Mouse (Mus musculus): ENCODE results near the gene Slc38a8. TPM values are rescaled to one million over a fixed set of nuclear protein-coding genes. Genes with fewer than 3 reads are reported as not detected.

Gene Slc38a8
- total and polyA plus RNA-seq, 3 experiments: not detected

GRCm38 (mm10) chr8:119436331-119436730, 65.2 kb downstream of the Slc38a8 start:
- H3K79me2 ChIP-seq (ENCODE audit: control insufficient read depth, insufficient read depth, low read length, poor library complexity): no peaks in the 10 kb centered on the region
- H3K27me3 ChIP-seq (ENCODE audit: control insufficient read depth in 1 of 2, insufficient read depth in 2 of 2, low read length in 2 of 2): no peaks in the 10 kb centered on the region
- no peak overlapping the region for H3K4me3 ChIP-seq (ENCODE audit: control insufficient read depth in 1 of 2, insufficient read depth in 1 of 2, low read depth in 2 of 2, low read length in 2 of 2)
- no peak for DNase-seq (ENCODE audit: low read depth, low spot score)
- TF ChIP-seq TBP (IDR thresholded peaks at IDR 0.05; ENCODE audit: low read depth, low read length) (no peak), USF1 (IDR thresholded peaks at IDR 0.05; ENCODE audit: low read depth, low read length) (no peak), SMC3 (IDR thresholded peaks at IDR 0.05; ENCODE audit: low read depth, low read length) (no peak), KAT2A (conservative IDR thresholded peaks at IDR 0.05; ENCODE audit: low read depth, low read length) (no peak), ETS1 (IDR thresholded peaks at IDR 0.05; ENCODE audit: low read depth, low read length) (no peak), ZMIZ1 (IDR thresholded peaks at IDR 0.05; ENCODE audit: low read depth, low read length) (no peak), BHLHE40 (IDR thresholded peaks at IDR 0.05; ENCODE audit: borderline replicate concordance, low read depth, low read length) (no peak), NRF1 (IDR thresholded peaks at IDR 0.05; ENCODE audit: insufficient read depth, low read depth, low read length, poor library complexity, severe bottlenecking) (no peak), ZKSCAN1 (IDR thresholded peaks at IDR 0.05; ENCODE audit: low read depth, low read length) (no peak), ELF1 (IDR thresholded peaks at IDR 0.05; ENCODE audit: low read depth, low read length) (no peak), ZNF384 (IDR thresholded peaks at IDR 0.05; ENCODE audit: low read depth, low read length) (no peak), CTCF (IDR thresholded peaks at IDR 0.05 in 2 of 3, conservative IDR thresholded peaks at IDR 0.05 in 1 of 3; ENCODE audit: control insufficient read depth in 1 of 3, insufficient read depth in 1 of 3, low read depth in 2 of 3, low read length in 3 of 3, poor library complexity in 1 of 3, severe bottlenecking in 1 of 3) (no peak), MYC (IDR thresholded peaks at IDR 0.05; ENCODE audit: low read depth, low read length) (no peak), MAX (IDR thresholded peaks at IDR 0.05; ENCODE audit: low read length) (no peak), JUND (IDR thresholded peaks at IDR 0.05; ENCODE audit: low read depth, low read length) (no peak), ZC3H11A (IDR thresholded peaks at IDR 0.05; ENCODE audit: low read depth, low read length) (no peak), GABPA (IDR thresholded peaks at IDR 0.05; ENCODE audit: low read depth, low read length) (no peak), MEF2A (IDR thresholded peaks at IDR 0.05; ENCODE audit: extremely low read depth, insufficient replicate concordance, low read depth, low read length, poor library complexity, severe bottlenecking) (no peak)
- peaks cover 0 to 2% of the 10 kb centered on the region in 2 experiments; a peak in 2 of 4 replicates for H3K36me3 ChIP-seq (ENCODE audit: control insufficient read depth in 1 of 2, insufficient read depth in 2 of 2, low read length in 2 of 2)
- H3K27ac ChIP-seq (ENCODE audit: control insufficient read depth, low read depth, low read length): no peak overlapping the region
- H3K9me3 ChIP-seq (replicated peaks; ENCODE audit: insufficient read depth, low read length): no peaks in the 10 kb centered on the region
- H3K4me1 ChIP-seq (ENCODE audit: control insufficient read depth in 1 of 2, insufficient read depth in 2 of 2, low read length in 2 of 2): peaks cover 0 to 8% of the 10 kb centered on the region in 2 experiments; a peak in 2 of 4 replicates
- no peak overlapping the region; the same call in 1 of the 2 replicates for H3K9ac ChIP-seq (ENCODE audit: control insufficient read depth, low read depth, low read length, poor library complexity, severe bottlenecking)

- no peak for TF ChIP-seq RAD21 (IDR thresholded peaks at IDR 0.05; ENCODE audit: low read depth, low read length)
- TF ChIP-seq E2F4 (IDR thresholded peaks at IDR 0.05; ENCODE audit: borderline replicate concordance, low read depth, low read length): no peak
- TF ChIP-seq ETS1 (IDR thresholded peaks at IDR 0.05; ENCODE audit: low read depth, low read length): no peak
- TF ChIP-seq RCOR1 (IDR thresholded peaks at IDR 0.05; ENCODE audit: low read depth, low read length): no peak
- H3K9ac ChIP-seq (ENCODE audit: control insufficient read depth, low read depth, low read length, poor library complexity, severe bottlenecking): no peak overlapping the region
- no peak overlapping the region for H3K4me3 ChIP-seq (ENCODE audit: control insufficient read depth in 1 of 2, insufficient read depth in 1 of 2, low read depth in 2 of 2, low read length in 2 of 2)
- H3K27me3 ChIP-seq (ENCODE audit: control insufficient read depth in 1 of 2, insufficient read depth in 2 of 2, low read length in 2 of 2): no peaks in the 10 kb centered on the region
- H3K4me1 ChIP-seq (ENCODE audit: control insufficient read depth in 1 of 2, insufficient read depth in 2 of 2, low read length in 2 of 2): peaks cover 0 to 8% of the 10 kb centered on the region in 2 experiments; a peak in 2 of 4 replicates
- no peaks in the 10 kb centered on the region for H3K9me3 ChIP-seq (replicated peaks; ENCODE audit: insufficient read depth, low read length)
- peaks cover 0 to 2% of the 10 kb centered on the region in 2 experiments; a peak in 2 of 4 replicates for H3K36me3 ChIP-seq (ENCODE audit: control insufficient read depth in 1 of 2, insufficient read depth in 2 of 2, low read length in 2 of 2)
- no peak for DNase-seq (ENCODE audit: low read depth, low spot score)
- H3K27ac ChIP-seq (ENCODE audit: control insufficient read depth, low read depth, low read length): no peak overlapping the region
- no peaks in the 10 kb centered on the region for H3K79me2 ChIP-seq (ENCODE audit: control insufficient read depth, insufficient read depth, low read length, poor library complexity)
Measured at GRCm38 (mm10) chr8:119435527-119435926, 66.0 kb downstream of the Slc38a8 start.
